Mouse (Mus musculus) midbrain, embryonic 12.5 days (tissue): ENCODE measurements around the gene Prkch. TPM values are rescaled to one million over a fixed set of nuclear protein-coding genes. Genes with fewer than 3 reads are reported as not detected.

Experiments used
- ATAC-seq: fragments of 200-750 bp; cut with Nextera tagmentation; 2 replicates; pipeline ENCODE4 v1.8.0; 2017; ENCODE audit warnings: low read depth, moderate TSS enrichment, moderate library complexity; ENCODE audit not compliant: low FRiP score
- H3K27ac ChIP-seq: fragments of 300-500 bp; sonication (generic); replicated peaks from 2 replicates; pipeline ENCODE4 v1.5.1; 2016; ENCODE audit warnings: mild to moderate bottlenecking
- H3K27me3 ChIP-seq: fragments of 300-500 bp; sonication (generic); 2 replicates; pipeline ENCODE4 v1.6.1; 2016; ENCODE audit warnings: mild to moderate bottlenecking
- H3K36me3 ChIP-seq: fragments of 300-500 bp; sonication (generic); 2 replicates; pipeline ENCODE4 v1.6.1; 2016
- H3K4me1 ChIP-seq: fragments of 300-500 bp; sonication (generic); 2 replicates; pipeline ENCODE4 v1.6.1; 2016
- H3K4me2 ChIP-seq: fragments of 300-500 bp; sonication (generic); replicated peaks from 2 replicates; pipeline ENCODE4 v1.6.1; 2016; ENCODE audit warnings: mild to moderate bottlenecking, moderate library complexity
- H3K4me3 ChIP-seq: fragments of 300-500 bp; sonication (generic); 2 replicates; pipeline ENCODE4 v1.5.1; 2016; ENCODE audit warnings: mild to moderate bottlenecking
- H3K9ac ChIP-seq: fragments of 300-500 bp; sonication (generic); replicated peaks from 2 replicates; pipeline ENCODE4 v1.6.1; 2016; ENCODE audit warnings: mild to moderate bottlenecking, moderate library complexity
- H3K9me3 ChIP-seq: fragments of 300-500 bp; sonication (generic); 2 replicates; pipeline ENCODE4 v1.6.1; 2016; ENCODE audit warnings: mild to moderate bottlenecking
- WGBS: fragments of 180-500 bp; shearing (Covaris S2); methylation state at CpG from one replicate; pipeline ENCODE4 v1.1.7; 2016; 5-methylcytosine and 5-hydroxymethylcytosine counted together
- polyA plus RNA-seq: library from polyadenylated mRNA; unstranded; fragments of >200 nt; fragmentation: Nextera tagmentation; extraction: Ambion mirVana; gene quantifications from 2 replicates; pipeline ENCODE4 v1.2.1, GENCODE M21; 2016

Prkch gene
- polyA plus RNA-seq, 1 experiment from 2014 or later, result 7.0 TPM

DNA sequence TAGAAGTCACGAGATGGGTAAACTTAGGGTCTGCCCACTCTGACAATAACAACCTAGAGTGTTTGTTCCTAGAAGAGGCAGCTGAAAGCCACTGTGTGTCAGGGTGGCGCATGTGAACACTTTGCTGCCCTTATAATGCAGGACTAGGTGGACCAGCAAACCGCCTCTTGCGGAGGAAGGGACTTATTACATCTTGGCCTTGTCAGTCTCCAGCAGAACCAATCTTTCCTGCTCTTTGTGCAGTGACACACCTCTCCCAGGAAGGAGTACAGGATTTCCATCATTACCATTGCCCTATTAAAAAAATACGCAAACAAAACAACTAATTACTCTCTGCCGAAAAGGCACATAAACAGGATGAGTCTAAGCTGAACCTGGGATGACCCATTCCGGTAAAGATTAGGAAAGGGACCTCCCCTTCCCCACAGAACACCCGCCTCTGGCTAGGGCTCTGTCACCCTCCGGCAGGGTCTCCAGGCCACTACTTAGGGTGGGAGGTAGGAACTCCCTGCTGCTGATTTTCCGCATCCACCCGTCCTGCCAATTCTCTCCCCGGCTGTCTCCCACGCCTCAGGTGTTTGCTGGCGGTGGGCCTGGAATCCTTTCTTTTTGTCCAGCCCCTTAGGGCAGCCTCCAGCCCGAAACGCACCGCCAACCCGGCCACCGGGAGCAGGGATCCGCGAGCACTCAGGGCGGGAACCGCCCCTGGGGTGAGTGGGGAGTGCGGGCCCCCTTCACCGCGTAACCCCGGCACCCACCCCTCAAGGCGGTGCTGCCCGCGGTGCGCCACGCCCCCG is 585 bp upstream of the Prkch start:
- H3K4me3 ChIP-seq, result peak overlapping the region; percentile 69
- peak overlapping the region; percentile 91 for H3K4me2 ChIP-seq
- H3K4me1 ChIP-seq, result peaks cover 15% of the 10 kb centered on the region
- no peaks in the 10 kb centered on the region for H3K36me3 ChIP-seq
- no peaks in the 10 kb centered on the region for H3K9me3 ChIP-seq
- no peak overlapping the region; the same call in 1 of the 2 replicates for H3K27ac ChIP-seq
- WGBS, result 4% methylated on average over 33 of the region's 33 CpGs
- peak overlapping the region; percentile 71 for H3K9ac ChIP-seq
- ATAC-seq, result peak; percentile 32
- peaks cover 53% of the 10 kb centered on the region for H3K27me3 ChIP-seq

DNA sequence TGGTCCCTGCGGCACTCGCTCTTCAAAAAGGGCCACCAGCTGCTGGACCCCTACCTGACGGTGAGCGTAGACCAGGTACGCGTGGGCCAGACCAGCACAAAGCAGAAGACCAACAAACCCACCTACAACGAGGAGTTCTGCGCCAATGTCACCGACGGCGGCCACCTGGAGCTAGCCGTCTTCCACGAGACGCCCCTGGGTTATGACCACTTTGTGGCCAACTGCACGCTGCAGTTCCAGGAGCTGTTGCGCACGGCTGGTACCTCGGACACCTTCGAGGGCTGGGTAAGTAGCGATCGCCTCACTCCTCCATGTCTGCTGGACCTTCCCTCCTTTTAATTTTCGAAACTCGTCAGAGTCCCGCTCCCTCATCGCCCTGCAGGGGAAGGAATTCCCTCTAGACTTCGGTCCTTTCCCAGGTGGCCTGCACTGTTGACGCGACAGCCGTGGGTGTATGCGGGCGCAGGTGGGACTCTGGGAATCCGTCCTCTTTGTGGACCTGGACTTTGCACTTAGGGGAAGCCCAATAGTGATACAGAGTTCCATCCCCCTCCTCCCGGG is 725 bp downstream of the Prkch start:
- H3K4me1 ChIP-seq, result peaks cover 15% of the 10 kb centered on the region
- H3K27ac ChIP-seq, result no peak overlapping the region
- peak overlapping the region; percentile 71 for H3K9ac ChIP-seq
- no peaks in the 10 kb centered on the region for H3K9me3 ChIP-seq
- no peaks in the 10 kb centered on the region for H3K36me3 ChIP-seq
- peak; percentile 11; the same call in 1 of the 2 replicates for ATAC-seq
- WGBS, result under 1% methylated on average over 33 of the region's 33 CpGs
- H3K4me2 ChIP-seq, result peak overlapping the region; percentile 91
- peaks cover 53% of the 10 kb centered on the region for H3K27me3 ChIP-seq
- H3K4me3 ChIP-seq, result peak overlapping the region; percentile 69

DNA sequence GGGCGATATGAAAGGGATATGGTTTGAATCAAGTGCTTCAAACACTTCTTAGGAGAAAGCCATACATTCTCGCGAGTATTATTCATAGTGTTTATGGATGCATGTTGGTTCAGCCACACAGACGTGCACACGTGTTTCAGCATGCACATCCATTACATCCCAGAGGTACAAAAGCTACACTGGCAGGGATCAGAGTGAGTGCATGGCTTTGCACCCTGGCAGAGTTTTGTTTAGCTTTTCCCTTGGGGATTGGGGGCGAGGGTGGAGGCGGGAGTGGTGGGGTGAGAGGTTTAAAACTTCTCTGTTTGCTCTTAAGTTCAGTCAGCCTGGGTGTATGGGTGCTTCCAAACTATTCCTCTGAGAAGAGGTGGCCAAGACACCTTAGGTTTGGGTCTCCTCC is 1.3 kb downstream of the Prkch start:
- Histone ChIP-seq H3K27me3 (peaks cover 48% of the 10 kb centered on the region), H3K9ac (no peak overlapping the region), H3K4me1 (peaks cover 15% of the 10 kb centered on the region), H3K9me3 (no peaks in the 10 kb centered on the region), H3K4me2 (peak overlapping the region; percentile 91), H3K4me3 (peak overlapping the region; percentile 69), H3K27ac (no peak overlapping the region), H3K36me3 (no peaks in the 10 kb centered on the region)
- ATAC-seq, result no peak
- WGBS, result 5% methylated on average over 7 of the region's 7 CpGs

DNA sequence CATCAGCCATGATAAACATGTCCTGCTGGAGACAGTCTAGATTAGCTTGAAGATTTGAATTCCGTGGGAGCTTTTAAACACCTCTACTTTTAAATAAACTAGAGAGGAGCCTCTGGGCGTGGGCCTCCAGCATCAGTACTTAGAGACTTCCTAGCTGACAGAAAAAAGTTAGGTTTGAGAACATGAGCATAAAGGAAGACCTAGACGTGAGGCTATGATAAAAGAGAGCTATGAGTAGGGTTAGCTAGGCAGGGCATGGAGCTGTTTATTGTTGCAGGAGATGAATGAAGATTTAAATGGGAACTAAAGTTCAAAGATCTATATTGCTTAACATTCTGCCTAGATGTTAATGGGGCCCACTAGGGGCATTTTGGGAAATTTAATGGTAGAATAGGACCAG is 2.7 kb downstream of the Prkch start:
- Histone ChIP-seq H3K4me2 (no peak overlapping the region), H3K4me3 (no peak overlapping the region), H3K27ac (no peak overlapping the region), H3K9ac (no peak overlapping the region), H3K4me1 (peaks cover 15% of the 10 kb centered on the region), H3K9me3 (no peaks in the 10 kb centered on the region), H3K36me3 (no peaks in the 10 kb centered on the region), H3K27me3 (peaks cover 40% of the 10 kb centered on the region)
- no peak for ATAC-seq
- WGBS, result 73% methylated on average over 3 of the region's 3 CpGs

DNA sequence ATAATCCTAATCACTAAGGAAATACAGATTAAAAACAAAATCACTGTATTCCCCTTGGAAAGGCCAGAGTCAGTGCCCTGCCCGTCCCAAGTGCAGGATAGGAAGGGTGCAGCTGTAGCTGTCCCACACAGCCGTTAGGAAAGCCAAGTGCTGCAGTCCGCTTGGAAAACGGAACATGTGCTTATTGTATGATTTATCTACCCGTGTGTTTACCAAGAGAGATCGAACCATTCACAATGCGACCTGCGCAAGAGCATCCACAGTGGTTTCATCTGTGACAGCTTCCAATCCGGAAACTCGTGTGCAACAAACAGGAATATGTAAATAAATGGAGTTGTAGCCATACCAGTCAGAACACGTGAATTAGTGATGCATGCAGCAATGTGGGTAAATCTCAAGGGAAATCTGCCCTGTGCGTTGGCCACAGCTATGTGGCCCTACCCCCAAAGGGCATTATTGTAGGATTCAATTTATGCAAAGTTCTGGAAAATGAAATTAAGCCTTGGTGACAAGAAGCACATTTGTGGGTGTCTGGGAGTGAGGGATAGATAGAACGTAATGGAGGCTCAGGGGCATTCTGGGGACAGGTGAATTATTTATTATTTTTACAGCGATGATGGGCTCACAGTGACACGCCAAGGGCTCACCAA is 6.2 kb downstream of the Prkch start:
- no peak overlapping the region for H3K27ac ChIP-seq
- 0 out of 2 replicates have a peak, but pooled peaks cover 6% of the 10 kb centered on the region for H3K4me1 ChIP-seq
- no peak for ATAC-seq
- H3K9me3 ChIP-seq, result no peaks in the 10 kb centered on the region
- no peak overlapping the region for H3K4me3 ChIP-seq
- no peaks in the 10 kb centered on the region for H3K36me3 ChIP-seq
- H3K27me3 ChIP-seq, result peaks cover 14% of the 10 kb centered on the region
- H3K9ac ChIP-seq, result no peak overlapping the region
- H3K4me2 ChIP-seq, result no peak overlapping the region
- WGBS, result 84% methylated on average over 15 of the region's 15 CpGs

DNA sequence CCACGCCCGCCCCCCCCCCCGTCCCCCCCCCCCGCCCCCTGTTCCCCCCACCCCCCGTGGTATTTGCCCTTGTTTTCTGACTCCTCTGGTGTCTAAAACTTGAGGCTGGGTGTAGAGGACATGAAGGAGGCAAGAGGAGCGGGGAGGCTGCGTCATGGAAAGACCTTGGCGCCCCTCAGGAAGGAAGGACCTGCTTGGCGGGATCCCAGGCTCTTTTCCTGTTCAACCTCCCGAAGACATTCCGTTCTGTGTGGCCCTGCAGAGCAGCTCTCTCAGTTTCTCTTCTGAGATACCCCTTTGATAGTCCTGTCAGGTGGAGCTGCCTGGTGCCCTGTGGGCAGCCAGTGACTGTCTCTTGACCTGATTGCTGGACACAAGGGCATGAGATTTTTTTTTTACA is 7.0 kb downstream of the Prkch start:
- Histone ChIP-seq H3K36me3 (no peaks in the 10 kb centered on the region), H3K9ac (no peak overlapping the region), H3K4me3 (no peak overlapping the region), H3K9me3 (no peaks in the 10 kb centered on the region), H3K27me3 (peaks cover 7% of the 10 kb centered on the region), H3K4me2 (no peak overlapping the region), H3K4me1 (no peaks in the 10 kb centered on the region), H3K27ac (no peak overlapping the region)
- ATAC-seq, result no peak
- WGBS, result 78% methylated on average over 10 of the region's 11 CpGs

DNA sequence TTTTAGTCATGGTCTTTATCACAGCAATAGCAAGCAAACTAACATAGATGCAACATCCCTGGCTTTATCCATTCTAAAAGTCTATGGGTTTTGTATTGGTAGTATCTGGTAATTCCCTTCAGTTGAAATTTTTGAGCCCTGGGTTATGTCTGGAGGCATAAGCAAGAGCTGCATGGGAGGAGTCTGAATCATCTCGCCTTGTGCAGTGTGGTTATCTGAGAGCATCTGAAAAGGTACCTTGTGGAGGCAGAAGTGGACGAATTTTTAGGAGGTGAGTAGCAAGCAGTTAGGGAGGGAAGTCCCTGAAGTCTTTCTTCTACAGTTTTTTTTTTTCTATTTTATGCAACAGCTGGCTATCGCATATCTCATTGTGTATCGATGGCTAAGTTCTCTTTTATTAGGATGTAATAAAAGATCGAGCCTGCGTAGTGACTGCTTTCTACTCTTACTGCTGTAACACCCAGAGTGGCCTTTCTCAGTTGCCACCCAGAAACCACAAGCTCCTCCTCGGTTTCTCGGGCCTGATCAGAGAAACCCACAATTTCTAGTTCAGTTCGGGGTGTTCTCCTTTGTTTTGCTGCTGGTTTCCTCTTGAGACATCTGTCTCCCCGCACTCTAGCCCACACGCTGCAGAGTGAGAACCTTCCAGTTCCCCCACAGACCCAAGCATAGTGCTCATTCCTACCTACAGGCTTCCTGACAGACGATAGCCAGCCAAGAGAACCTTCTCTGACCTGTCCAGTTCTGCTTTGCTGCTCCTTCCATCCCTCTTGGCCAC is 8.6 kb downstream of the Prkch start:
- Histone ChIP-seq H3K27ac (no peak overlapping the region), H3K36me3 (no peaks in the 10 kb centered on the region), H3K4me3 (no peak overlapping the region), H3K4me1 (no peaks in the 10 kb centered on the region), H3K9ac (no peak overlapping the region), H3K27me3 (no peaks in the 10 kb centered on the region), H3K9me3 (no peaks in the 10 kb centered on the region), H3K4me2 (no peak overlapping the region)
- 89% methylated on average over 12 of the region's 12 CpGs for WGBS
- no peak for ATAC-seq

DNA sequence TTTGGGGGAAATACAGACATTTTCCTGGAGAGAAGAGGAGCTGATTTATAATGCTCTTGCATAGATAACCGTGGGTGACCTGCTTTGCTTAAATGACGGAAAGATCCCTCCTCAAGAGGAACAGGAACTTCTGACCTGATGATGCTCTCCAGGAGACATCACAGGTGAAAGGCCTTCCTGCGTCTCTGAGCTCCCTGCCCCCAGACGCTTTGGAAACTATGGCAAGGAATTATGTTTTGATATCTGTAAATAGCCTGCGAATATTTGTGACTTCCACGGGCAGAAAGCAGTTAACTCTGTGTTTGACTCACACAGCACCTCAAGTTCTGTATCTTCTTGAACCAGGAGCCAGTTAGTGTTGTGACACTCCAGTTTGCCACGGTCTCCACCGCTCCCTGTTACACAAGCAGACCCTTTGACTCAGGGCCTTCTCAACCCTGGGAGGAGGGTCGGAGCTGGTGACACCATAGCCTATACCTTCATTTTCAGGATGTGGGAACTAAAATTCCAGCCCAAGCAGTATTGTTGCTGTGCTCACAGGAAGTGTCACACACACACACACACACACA is 9.7 kb downstream of the Prkch start:
- 89% methylated on average over 9 of the region's 9 CpGs for WGBS
- H3K9me3 ChIP-seq, result no peaks in the 10 kb centered on the region

DNA sequence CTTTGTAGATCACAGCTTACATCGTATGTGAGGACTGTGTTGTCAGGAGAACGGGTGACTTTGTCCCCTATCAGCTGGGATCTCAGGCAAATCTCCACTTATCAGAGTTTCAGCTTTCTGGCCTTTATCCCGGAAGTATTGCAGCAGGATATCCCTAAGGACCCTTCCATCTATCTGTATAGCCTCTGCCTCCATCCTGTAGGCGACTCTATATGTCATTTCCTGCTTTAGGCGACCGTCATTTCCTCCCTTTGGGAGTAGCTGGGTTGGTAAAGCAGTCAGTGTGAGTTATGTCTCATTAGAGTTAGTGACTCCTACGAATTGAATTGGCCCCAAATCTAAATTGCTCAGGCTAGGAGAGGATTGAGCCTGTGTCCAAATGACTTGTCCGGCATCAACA is 10.6 kb downstream of the Prkch start:
- ATAC-seq, result no peak
- no peak overlapping the region for H3K4me2 ChIP-seq
- no peaks in the 10 kb centered on the region for H3K36me3 ChIP-seq
- H3K27me3 ChIP-seq, result no peaks in the 10 kb centered on the region
- no peak overlapping the region for H3K27ac ChIP-seq
- H3K4me1 ChIP-seq, result peaks cover 3% of the 10 kb centered on the region; the same call in 1 of the 2 replicates
- H3K9ac ChIP-seq, result no peak overlapping the region
- H3K4me3 ChIP-seq, result no peak overlapping the region
- no peaks in the 10 kb centered on the region for H3K9me3 ChIP-seq
- WGBS, result 84% methylated on average over 8 of the region's 8 CpGs

More for the DNA sequence above, 9.7 kb downstream of the Prkch start:
- no peak for ATAC-seq
- no peak overlapping the region for H3K4me2 ChIP-seq
- no peaks in the 10 kb centered on the region for H3K36me3 ChIP-seq
- no peak overlapping the region for H3K27ac ChIP-seq
- no peak overlapping the region for H3K9ac ChIP-seq
- no peaks in the 10 kb centered on the region for H3K4me1 ChIP-seq
- no peaks in the 10 kb centered on the region for H3K27me3 ChIP-seq
- no peak overlapping the region for H3K4me3 ChIP-seq

DNA sequence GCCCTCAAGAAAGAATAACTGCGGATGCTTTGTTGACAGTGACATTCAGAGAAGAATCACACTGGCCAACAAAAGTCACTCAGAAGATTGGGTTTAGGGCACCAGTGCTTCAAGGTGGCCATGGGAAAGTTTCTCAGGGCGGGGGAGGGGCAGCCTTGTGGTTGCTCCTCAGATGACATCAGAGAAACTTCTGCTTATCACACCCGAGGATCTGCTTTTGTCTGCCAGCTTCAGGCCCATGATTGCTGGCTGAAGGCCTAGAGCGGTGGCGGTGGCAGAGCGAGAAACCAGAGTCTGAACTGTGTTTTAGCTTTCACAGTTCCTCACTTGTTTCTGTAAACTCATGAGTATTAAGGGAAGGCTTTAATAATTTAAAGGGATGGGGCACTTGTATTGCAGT is 13.6 kb downstream of the Prkch start:
- ATAC-seq, result no peak
- Histone ChIP-seq H3K4me2 (no peak overlapping the region), H3K4me3 (no peak overlapping the region), H3K4me1 (peaks cover 10% of the 10 kb centered on the region), H3K27me3 (no peaks in the 10 kb centered on the region), H3K36me3 (no peaks in the 10 kb centered on the region), H3K27ac (no peak overlapping the region), H3K9ac (no peak overlapping the region), H3K9me3 (no peaks in the 10 kb centered on the region)
- 76% methylated on average over 6 of the region's 6 CpGs for WGBS

DNA sequence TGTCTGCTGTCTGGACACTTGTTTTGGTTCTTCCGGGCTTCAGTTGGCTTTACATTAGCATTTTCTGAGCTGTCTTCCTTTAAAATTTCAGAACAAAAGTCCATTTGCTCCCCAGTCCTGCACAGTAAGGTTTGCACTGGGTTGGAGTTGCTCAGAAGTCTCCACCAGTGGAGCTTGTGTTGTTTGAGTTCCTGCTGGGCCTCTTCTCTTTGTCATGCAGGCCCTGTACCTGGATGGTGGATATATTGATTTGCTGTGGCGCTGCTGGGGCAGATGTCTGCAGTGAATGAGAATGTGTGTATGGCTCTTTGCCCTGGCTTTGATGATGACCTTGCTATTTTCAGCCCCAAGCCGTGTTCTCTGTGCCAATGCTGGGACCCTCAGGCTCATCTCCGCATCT is 15.9 kb downstream of the Prkch start:
- no peak overlapping the region for H3K27ac ChIP-seq
- H3K9ac ChIP-seq, result no peak overlapping the region
- no peak for ATAC-seq
- no peak overlapping the region for H3K4me2 ChIP-seq
- H3K4me3 ChIP-seq, result no peak overlapping the region
- no peaks in the 10 kb centered on the region for H3K9me3 ChIP-seq
- H3K4me1 ChIP-seq, result peaks cover 10% of the 10 kb centered on the region
- 48% methylated on average over 4 of the region's 4 CpGs for WGBS
- peaks cover 4% of the 10 kb centered on the region; the same call in 1 of the 2 replicates for H3K27me3 ChIP-seq
- no peaks in the 10 kb centered on the region for H3K36me3 ChIP-seq
